Mouse (Mus musculus) forebrain, embryonic 10.5 days (tissue): ENCODE results near the gene Fbxw21. TPM values are rescaled to one million over a fixed set of nuclear protein-coding genes. Genes with fewer than 3 reads are reported as not detected.

ENCODE experiments used
- DNase-seq: peaks from one replicate; pipeline ENCODE4 v3.0.0-alpha.2; 2017; ENCODE audit warnings: low spot score; ENCODE audit errors: extremely low spot score
- H3K27ac ChIP-seq: fragments of 300-500 bp; sonication (generic); 2 replicates; pipeline ENCODE4 v1.5.1; 2016; ENCODE audit warnings: mild to moderate bottlenecking
- H3K27me3 ChIP-seq: fragments of 300-500 bp; sonication (generic); 2 replicates; pipeline ENCODE4 v1.6.1; 2016; ENCODE audit warnings: mild to moderate bottlenecking; ENCODE audit not compliant: poor library complexity, severe bottlenecking
- H3K36me3 ChIP-seq: fragments of 300-500 bp; sonication (generic); replicated peaks from 2 replicates; pipeline ENCODE4 v1.6.1; 2016; ENCODE audit warnings: mild to moderate bottlenecking, moderate library complexity
- H3K4me1 ChIP-seq: fragments of 300-500 bp; sonication (generic); 2 replicates; pipeline ENCODE4 v1.6.1; 2016
- H3K4me3 ChIP-seq: fragments of 300-500 bp; sonication (generic); 2 replicates; pipeline ENCODE4 v1.5.1; 2016; ENCODE audit warnings: mild to moderate bottlenecking, moderate library complexity
- H3K9me3 ChIP-seq: fragments of 300-500 bp; sonication (generic); 2 replicates; pipeline ENCODE4 v1.6.1; 2016; ENCODE audit warnings: mild to moderate bottlenecking, moderate library complexity
- WGBS: fragments of 180-500 bp; shearing (Covaris S2); methylation state at CpG from one replicate; pipeline ENCODE4 v1.1.7; 2016; 5-methylcytosine and 5-hydroxymethylcytosine counted together
- polyA plus RNA-seq: library from polyadenylated mRNA; unstranded; fragments of >200 nt; fragmentation: Nextera tagmentation; extraction: Ambion mirVana; gene quantifications from 2 replicates; pipeline ENCODE4 v1.2.1, GENCODE M21; 2016

Gene Fbxw21
- polyA plus RNA-seq, 1 experiment from 2014 or later: not detected

DNA sequence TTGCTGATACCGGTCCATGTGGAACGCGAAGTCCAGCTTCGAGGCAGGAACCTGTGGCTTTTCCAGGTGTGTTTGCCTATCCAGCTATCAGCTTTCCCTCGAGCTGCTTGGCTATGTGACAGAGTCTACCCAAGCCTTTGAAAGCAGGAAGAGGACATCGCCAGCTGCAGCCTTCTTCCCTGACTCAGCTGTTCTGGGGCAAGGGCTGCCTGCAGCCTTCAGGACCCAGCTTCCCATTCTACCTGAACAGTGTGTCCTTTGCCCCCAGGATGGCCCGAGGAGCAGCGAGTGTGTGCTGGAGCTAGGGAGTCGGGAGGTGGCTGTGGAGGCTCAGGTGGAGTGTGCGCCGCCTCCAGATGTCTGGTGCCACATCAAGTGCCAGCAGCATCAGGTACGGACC, 56.2 kb downstream of the Fbxw21 start:
- Histone ChIP-seq H3K9me3 (no peaks in the 10 kb centered on the region), H3K4me3 (no peak overlapping the region), H3K27ac (no peak overlapping the region), H3K4me1 (peaks cover 6% of the 10 kb centered on the region; the same call in 1 of the 2 replicates), H3K27me3 (no peaks in the 10 kb centered on the region), H3K36me3 (peaks cover 100% of the 10 kb centered on the region)
- DNase-seq: no peak
- WGBS: 94% methylated on average over 12 of the region's 12 CpGs

DNA sequence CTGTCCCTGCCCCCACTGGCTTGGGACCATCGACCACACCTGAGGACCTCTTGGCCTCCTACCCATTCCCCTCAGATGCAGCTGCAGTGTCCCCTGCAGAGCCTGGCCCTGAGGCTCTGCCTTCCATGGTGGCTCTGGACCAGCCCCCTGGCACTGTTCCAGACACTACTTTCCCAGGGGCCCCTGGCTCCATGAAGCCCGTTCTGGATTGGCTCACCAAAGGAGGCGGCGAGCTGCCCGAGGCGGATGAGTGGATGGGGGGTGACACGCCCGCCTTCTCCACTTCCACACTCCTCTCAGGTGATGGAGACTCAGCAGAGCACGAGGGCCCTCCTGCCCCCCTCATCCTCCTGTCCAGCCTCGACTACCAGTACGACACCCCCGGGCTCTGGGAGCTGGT, 56.8 kb downstream of the Fbxw21 start:
- H3K27ac ChIP-seq: no peak overlapping the region
- 91% methylated on average over 12 of the region's 12 CpGs for WGBS

DNA sequence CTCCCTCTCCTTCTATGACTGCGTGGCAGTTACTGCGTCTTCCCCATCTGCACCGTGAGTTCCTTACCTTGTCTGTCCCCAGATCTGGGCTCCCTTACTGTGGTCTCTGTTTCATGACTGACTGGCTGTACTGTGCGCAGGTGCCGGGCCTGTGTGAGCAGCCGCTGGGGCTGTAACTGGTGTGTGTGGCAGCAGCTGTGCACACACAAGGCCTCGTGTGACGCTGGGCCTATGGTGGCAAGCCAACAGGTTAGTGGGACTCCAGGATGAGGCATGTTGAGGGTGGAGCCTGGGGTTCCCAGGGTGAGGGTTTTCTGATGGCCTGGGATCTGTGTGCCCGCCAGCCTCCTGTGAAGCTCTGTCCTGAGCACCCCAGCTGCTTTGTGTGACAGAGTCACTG, 57.8 kb downstream of the Fbxw21 start:
- WGBS: 93% methylated on average over 9 of the region's 9 CpGs
- Histone ChIP-seq H3K4me3 (no peak overlapping the region), H3K27ac (peak overlapping the region; percentile 5; the same call in 1 of the 2 replicates), H3K36me3 (peaks cover 100% of the 10 kb centered on the region), H3K27me3 (no peaks in the 10 kb centered on the region), H3K9me3 (no peaks in the 10 kb centered on the region), H3K4me1 (peaks cover 9% of the 10 kb centered on the region)
- DNase-seq: no peak

More for the DNA sequence above, 56.8 kb downstream of the Fbxw21 start:
- Histone ChIP-seq H3K4me3 (no peak overlapping the region), H3K36me3 (peaks cover 100% of the 10 kb centered on the region), H3K4me1 (peaks cover 6% of the 10 kb centered on the region; the same call in 1 of the 2 replicates), H3K27me3 (no peaks in the 10 kb centered on the region), H3K9me3 (no peaks in the 10 kb centered on the region)
- DNase-seq: no peak

DNA sequence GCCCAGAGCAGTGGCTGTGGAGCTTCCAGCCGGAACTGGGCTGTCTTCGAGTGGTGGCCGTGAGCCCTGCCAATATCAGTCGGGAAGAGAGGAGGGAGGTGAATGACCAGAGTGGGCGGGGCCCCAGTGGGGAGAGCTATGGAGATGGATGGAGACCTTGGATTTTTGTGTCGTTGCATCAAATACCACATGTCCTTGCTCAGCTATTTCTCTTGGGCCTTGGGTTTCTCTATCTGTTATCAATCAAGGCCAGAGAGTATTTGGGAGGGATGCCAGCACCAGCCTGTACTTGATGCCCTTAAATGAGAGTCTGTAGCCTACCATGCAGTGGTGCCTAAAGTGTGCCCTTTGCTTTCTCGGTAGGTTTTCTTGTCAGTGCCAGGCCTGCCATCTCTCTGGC, 58.6 kb downstream of the Fbxw21 start:
- Histone ChIP-seq H3K9me3 (no peaks in the 10 kb centered on the region), H3K4me1 (peaks cover 17% of the 10 kb centered on the region), H3K36me3 (peaks cover 96% of the 10 kb centered on the region), H3K4me3 (no peak overlapping the region), H3K27ac (no peak overlapping the region), H3K27me3 (no peaks in the 10 kb centered on the region)
- WGBS: 88% methylated on average over 7 of the region's 7 CpGs
- DNase-seq: no peak

DNA sequence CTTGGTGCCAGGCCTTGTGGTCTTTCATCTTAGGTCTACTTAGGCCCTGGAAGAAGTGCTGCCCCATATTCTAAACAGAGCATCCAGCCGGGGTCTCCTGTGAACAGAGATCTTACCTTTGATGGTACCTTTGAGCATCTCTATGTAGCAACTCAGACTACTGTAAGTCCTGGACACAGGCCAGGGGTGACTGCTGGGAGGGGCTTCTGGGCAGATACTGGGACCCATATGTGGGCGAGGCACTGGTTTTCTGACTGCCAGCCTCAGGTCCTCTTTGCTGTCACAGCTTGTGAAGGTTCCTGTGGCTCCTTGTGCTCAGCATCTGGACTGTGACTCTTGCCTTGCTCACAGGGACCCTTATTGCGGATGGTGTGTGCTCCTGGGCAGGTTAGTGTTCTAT, 59.3 kb downstream of the Fbxw21 start:
- WGBS: 92% methylated on average over 3 of the region's 3 CpGs
- H3K9me3 ChIP-seq: no peaks in the 10 kb centered on the region

DNA sequence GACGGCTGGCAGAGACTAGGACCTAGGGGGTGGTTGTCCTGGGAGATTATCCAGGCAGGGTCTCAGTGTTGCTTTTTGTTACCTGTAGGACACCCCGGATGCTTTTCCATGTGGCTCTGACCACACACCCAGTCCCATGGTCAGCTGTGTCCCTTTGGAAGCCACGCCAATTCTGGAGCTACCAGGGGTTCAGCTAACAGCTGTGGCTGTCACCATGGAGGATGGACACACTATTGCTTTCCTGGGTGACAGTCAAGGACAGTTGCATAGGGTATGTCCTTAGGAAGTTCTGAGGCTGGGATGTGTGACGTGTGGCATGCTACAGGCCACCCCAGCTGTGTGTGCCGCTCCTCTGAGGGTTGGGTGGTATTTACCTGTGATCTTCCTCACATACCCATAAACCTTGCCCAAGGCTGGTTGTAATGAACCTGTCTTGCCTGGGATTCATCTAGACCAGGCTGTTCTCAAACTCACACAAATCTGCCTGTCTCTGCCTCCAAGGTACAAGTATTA, 59.9 kb downstream of the Fbxw21 start:
- Histone ChIP-seq H3K4me3 (no peak overlapping the region), H3K27me3 (no peaks in the 10 kb centered on the region), H3K27ac (no peak overlapping the region), H3K4me1 (peaks cover 30% of the 10 kb centered on the region), H3K9me3 (no peaks in the 10 kb centered on the region), H3K36me3 (peaks cover 89% of the 10 kb centered on the region)
- WGBS: 89% methylated on average over 5 of the region's 5 CpGs
- no peak for DNase-seq

More for the DNA sequence above, 59.3 kb downstream of the Fbxw21 start:
- peaks cover 24% of the 10 kb centered on the region for H3K4me1 ChIP-seq
- H3K36me3 ChIP-seq: peaks cover 95% of the 10 kb centered on the region
- no peak overlapping the region for H3K27ac ChIP-seq
- DNase-seq: no peak
- H3K27me3 ChIP-seq: no peaks in the 10 kb centered on the region
- no peak overlapping the region for H3K4me3 ChIP-seq

DNA sequence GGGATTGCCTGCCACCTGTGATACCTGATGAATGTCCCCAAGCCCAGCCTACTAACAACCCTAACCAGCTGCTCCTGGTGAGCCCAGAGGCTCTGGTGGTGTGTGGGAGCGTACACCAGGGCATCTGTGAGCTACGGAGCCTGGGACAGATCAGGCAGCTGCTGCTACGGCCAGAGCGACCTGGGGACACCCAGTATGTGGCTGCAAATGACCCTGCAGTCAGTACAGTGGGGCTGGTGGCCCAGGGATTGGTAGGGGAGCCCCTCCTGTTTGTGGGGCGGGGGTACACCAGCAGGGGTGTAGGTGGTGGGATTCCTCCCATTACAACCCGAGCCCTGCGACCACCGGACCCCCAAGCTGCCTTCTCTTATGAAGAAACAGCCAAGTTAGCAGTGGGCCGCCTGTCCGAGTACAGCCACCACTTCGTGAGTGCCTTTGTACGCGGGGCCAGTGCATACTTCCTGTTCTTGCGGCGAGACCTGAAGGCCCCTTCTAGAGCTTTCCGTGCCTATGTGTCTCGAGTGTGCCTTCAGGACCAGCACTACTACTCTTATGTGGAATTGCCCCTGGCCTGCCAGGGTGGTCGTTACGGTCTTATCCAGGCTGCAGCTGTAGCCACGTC, 61.4 kb downstream of the Fbxw21 start:
- H3K4me1 ChIP-seq: peaks cover 39% of the 10 kb centered on the region
- H3K9me3 ChIP-seq: no peaks in the 10 kb centered on the region
- peaks cover 74% of the 10 kb centered on the region for H3K36me3 ChIP-seq
- no peak overlapping the region for H3K27ac ChIP-seq
- no peaks in the 10 kb centered on the region for H3K27me3 ChIP-seq
- DNase-seq: no peak
- H3K4me3 ChIP-seq: no peak overlapping the region
- 94% methylated on average over 20 of the region's 20 CpGs for WGBS

DNA sequence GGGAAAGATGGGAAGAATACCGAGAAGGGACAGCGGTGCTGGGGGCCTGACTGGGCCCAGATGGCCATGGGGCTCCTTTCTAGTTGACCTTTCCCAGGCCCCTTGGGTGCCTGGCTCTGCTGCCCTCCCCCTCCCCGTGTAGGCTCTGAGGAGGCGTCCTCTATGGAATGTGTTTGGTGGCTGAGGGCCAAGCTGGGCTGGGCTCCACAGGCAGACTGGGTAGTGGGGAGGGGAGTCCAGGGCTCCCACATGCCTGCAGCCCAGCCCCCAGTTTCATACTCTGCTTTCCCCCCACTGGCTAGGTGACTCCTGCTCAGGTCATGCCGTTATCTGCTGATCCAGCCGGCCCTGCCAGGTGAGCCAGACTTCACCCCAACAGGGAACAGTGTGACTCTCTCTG, 62.9 kb downstream of the Fbxw21 start:
- H3K27ac ChIP-seq: peak overlapping the region; percentile 60; the same call in 1 of the 2 replicates
- no peak for DNase-seq
- 75% methylated on average over 6 of the region's 6 CpGs for WGBS
- H3K36me3 ChIP-seq: peaks cover 59% of the 10 kb centered on the region
- H3K4me1 ChIP-seq: peaks cover 46% of the 10 kb centered on the region
- H3K4me3 ChIP-seq: peak overlapping the region; percentile 83; the same call in 1 of the 2 replicates
- no peaks in the 10 kb centered on the region for H3K9me3 ChIP-seq
- no peaks in the 10 kb centered on the region for H3K27me3 ChIP-seq

DNA sequence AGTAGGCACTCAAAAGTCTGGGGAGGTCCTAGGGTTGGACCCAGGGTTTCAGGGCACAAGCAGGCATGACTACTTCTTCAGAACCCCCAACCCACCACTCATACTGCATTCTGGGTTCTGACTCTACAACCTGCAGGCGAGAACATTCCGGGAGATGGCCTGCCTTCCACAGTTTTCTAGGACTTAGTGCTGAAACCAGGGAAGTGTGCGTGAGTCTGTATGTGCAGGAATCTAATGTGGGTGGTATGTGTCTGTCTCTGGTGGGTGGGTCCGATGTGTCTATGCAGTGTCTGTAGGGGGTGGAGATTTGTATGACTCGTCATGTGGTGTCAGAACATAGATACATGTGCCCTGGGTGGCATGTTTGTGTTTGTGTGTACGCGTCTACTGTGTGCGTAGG, 63.5 kb downstream of the Fbxw21 start:
- Histone ChIP-seq H3K27ac (no peak overlapping the region), H3K36me3 (peaks cover 53% of the 10 kb centered on the region), H3K4me3 (peak overlapping the region; percentile 83; the same call in 1 of the 2 replicates), H3K4me1 (peaks cover 52% of the 10 kb centered on the region), H3K27me3 (no peaks in the 10 kb centered on the region), H3K9me3 (no peaks in the 10 kb centered on the region)
- no peak for DNase-seq
- WGBS: 95% methylated on average over 8 of the region's 8 CpGs

DNA sequence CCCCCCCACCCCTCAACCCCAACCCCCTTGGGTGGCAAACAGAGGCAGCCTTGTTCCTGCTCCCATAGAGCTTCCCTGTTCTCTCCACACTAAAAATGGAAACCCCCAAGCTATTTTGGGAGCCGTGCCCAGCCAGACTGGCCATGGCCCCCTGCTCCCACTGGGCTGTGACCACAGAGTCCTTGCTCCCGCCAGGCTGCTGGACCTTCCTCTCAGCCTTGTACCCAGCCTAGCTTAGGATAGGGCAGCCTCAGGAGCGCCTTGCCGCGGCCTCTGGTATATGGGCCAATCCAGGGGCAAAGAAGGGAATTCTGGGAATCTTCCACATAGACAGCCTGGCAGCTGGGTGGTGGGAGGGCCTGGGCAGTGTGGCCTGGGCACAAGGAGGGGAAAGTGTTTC, 64.0 kb downstream of the Fbxw21 start:
- peaks cover 49% of the 10 kb centered on the region for H3K36me3 ChIP-seq
- no peak for DNase-seq
- peaks cover 57% of the 10 kb centered on the region for H3K4me1 ChIP-seq
- no peaks in the 10 kb centered on the region for H3K9me3 ChIP-seq
- H3K27ac ChIP-seq: peak overlapping the region; percentile 100
- WGBS: 71% methylated on average over 5 of the region's 5 CpGs
- H3K4me3 ChIP-seq: peak overlapping the region; percentile 83
- H3K27me3 ChIP-seq: no peaks in the 10 kb centered on the region

DNA sequence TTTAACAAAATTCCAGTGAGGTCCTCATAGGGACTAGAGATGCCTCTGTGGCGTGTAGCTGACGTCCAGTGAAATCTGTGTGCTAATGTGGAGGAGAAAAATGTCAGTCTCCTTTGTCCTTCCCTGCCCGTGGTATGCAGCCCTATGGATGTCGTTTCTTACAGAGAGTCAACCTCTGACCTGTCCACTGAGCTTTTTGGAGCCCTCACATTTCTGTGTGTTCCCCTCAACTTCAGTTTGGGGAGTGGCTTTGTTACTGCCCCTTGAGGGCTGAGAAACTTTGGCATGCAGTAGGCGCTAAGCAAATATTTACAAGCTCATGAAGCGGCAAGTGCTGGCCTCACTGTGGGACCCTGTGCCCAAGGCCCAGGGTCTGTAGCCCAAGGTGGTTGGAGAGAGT, 64.5 kb downstream of the Fbxw21 start:
- Histone ChIP-seq H3K4me1 (peaks cover 61% of the 10 kb centered on the region), H3K27ac (peak overlapping the region; percentile 100), H3K9me3 (no peaks in the 10 kb centered on the region), H3K27me3 (no peaks in the 10 kb centered on the region), H3K36me3 (peaks cover 48% of the 10 kb centered on the region), H3K4me3 (peak overlapping the region; percentile 83)
- no peak for DNase-seq
- WGBS: 25% methylated on average over 6 of the region's 6 CpGs

DNA sequence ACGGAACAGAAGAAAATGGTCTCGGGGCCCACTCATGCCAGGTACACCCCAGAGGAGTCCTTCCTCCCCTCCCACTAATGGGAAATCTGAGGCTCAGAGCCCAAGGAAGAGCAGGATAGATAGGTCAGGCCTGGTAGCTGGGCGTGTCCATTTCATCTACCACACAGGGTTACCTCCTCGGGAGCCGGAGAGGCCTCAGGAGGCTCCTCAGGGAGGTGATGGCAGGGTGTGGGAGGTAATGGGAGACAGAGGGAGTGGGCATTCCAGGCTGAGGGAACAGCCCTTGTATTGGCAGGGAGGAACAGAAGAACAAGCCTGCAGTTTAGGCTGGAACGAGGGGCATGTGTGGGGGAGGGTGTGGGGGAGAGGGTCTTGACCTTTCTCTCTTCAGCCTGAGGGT, 65.0 kb downstream of the Fbxw21 start:
- H3K27me3 ChIP-seq: 0 out of 2 replicates have a peak, but pooled peaks cover 3% of the 10 kb centered on the region

DNA sequence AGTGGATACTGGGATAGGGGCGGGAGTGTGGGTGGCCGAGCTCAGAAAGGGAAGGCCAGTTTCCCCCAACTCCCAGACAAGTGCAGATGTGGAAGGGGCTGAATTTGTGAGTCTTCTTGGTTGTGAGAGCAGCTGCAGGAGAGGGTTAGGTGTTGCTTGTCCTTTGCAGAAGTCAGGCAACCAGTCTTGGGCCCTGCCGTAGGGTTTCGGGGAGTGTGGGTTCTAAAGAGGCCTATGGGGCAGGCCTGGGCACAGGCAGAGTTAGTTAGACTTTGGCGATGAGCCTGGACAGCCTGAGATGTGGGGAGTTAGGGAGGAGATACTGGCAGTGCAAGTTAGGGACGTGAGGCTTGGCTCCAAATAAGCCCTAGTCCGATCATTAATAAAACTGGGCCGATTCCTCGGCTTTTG, 65.6 kb downstream of the Fbxw21 start:
- 0 out of 2 replicates have a peak, but pooled peaks cover 9% of the 10 kb centered on the region for H3K27me3 ChIP-seq
- H3K4me1 ChIP-seq: peaks cover 68% of the 10 kb centered on the region
- peak overlapping the region; percentile 100 for H3K27ac ChIP-seq
- H3K9me3 ChIP-seq: no peaks in the 10 kb centered on the region
- H3K4me3 ChIP-seq: peak overlapping the region; percentile 83
- WGBS: 23% methylated on average over 9 of the region's 9 CpGs
- no peak for DNase-seq
- peaks cover 47% of the 10 kb centered on the region for H3K36me3 ChIP-seq

More for the DNA sequence above, 65.0 kb downstream of the Fbxw21 start:
- Histone ChIP-seq H3K36me3 (peaks cover 47% of the 10 kb centered on the region), H3K4me1 (peaks cover 63% of the 10 kb centered on the region), H3K9me3 (no peaks in the 10 kb centered on the region), H3K4me3 (peak overlapping the region; percentile 83), H3K27ac (peak overlapping the region; percentile 100)
- no peak for DNase-seq
- WGBS: 32% methylated on average over 6 of the region's 6 CpGs
